Mouse (Mus musculus): Measurements from ENCODE around the gene Socs7.
"Not testable (repeated sequence)": the region's sequence is repeated elsewhere in the genome, so short reads cannot be mapped to it uniquely, and the experiment has no call there.

Socs7 gene

GRCm38 (mm10) chr11:97361948-97362648, at the start of gene Socs7:
Gene Socs7, plus strand, starts transcription at chr11:97362551.
- DNase-seq (ENCODE audit: low spot score), result peak; percentile 91

GRCm38 (mm10) chr11:97312871-97313270, 49.5 kb upstream of the Socs7 start:
- DNase-seq (ENCODE audit: low spot score), result not testable (repeated sequence)

- no peak for DNase-seq (ENCODE audit: low spot score)
These were observed 48.2 kb upstream of the Socs7 start for GRCm38 (mm10) chr11:97314110-97314509.

GRCm38 (mm10) chr11:97314751-97315503, 47.4 kb upstream of the Socs7 start:
- DNase-seq (ENCODE audit: low spot score), result no peak

GRCm38 (mm10) chr11:97315504-97316503, 46.5 kb upstream of the Socs7 start, which contains the start of gene Mrpl45:
Gene Mrpl45, plus strand, starts transcription at chr11:97315716.
- DNase-seq (ENCODE audit: low spot score), result peak; percentile 98

GRCm38 (mm10) chr11:97321197-97321596, 41.2 kb upstream of the Socs7 start:
- no peak for DNase-seq (ENCODE audit: low spot score)

GRCm38 (mm10) chr11:97321894-97322600, 40.3 kb upstream of the Socs7 start:
- not testable (repeated sequence) for DNase-seq (ENCODE audit: low spot score)

- no peak for DNase-seq (ENCODE audit: low spot score)
These were observed 37.1 kb upstream of the Socs7 start for GRCm38 (mm10) chr11:97325224-97325623.

GRCm38 (mm10) chr11:97328148-97328547, 34.2 kb upstream of the Socs7 start:
- DNase-seq (ENCODE audit: low spot score), result peak; percentile 58

GRCm38 (mm10) chr11:97330315-97330714, 32.0 kb upstream of the Socs7 start:
- no peak for DNase-seq (ENCODE audit: low spot score)

GRCm38 (mm10) chr11:97331231-97332190, 30.8 kb upstream of the Socs7 start:
- no peak for DNase-seq (ENCODE audit: low spot score)

- no peak for DNase-seq (ENCODE audit: low spot score)
These were observed 29.3 kb upstream of the Socs7 start for GRCm38 (mm10) chr11:97333044-97333443.

- DNase-seq (ENCODE audit: low spot score), result no peak
These were observed 28.5 kb upstream of the Socs7 start for GRCm38 (mm10) chr11:97333896-97334295.

GRCm38 (mm10) chr11:97334400-97334799, 28.0 kb upstream of the Socs7 start:
- no peak for DNase-seq (ENCODE audit: low spot score)

- DNase-seq (ENCODE audit: low spot score), result no peak
These were observed 26.1 kb upstream of the Socs7 start for GRCm38 (mm10) chr11:97336238-97336637.

GRCm38 (mm10) chr11:97336751-97337345, 25.5 kb upstream of the Socs7 start:
- no peak for DNase-seq (ENCODE audit: low spot score)

- no peak for DNase-seq (ENCODE audit: low spot score)
These were observed 25.0 kb upstream of the Socs7 start for GRCm38 (mm10) chr11:97337363-97337762.

GRCm38 (mm10) chr11:97338302-97338976, 23.9 kb upstream of the Socs7 start:
- peak; percentile 38 for DNase-seq (ENCODE audit: low spot score)

GRCm38 (mm10) chr11:97338977-97339315, 23.4 kb upstream of the Socs7 start:
- DNase-seq (ENCODE audit: low spot score), result peak; percentile 77
